Mouse (Mus musculus) heart, embryonic 11.5 days (tissue): ENCODE results near the gene Nt5c2. TPM values are rescaled to one million over a fixed set of nuclear protein-coding genes. Genes with fewer than 3 reads are reported as not detected.

Experiments used
- ATAC-seq: fragments of 200-750 bp; cut with Nextera tagmentation; replicated peaks from 2 replicates; pipeline ENCODE4 v1.8.0; 2017; ENCODE audit warnings: moderate library complexity; ENCODE audit not compliant: insufficient number of reproducible peaks, low FRiP score, low TSS enrichment
- H3K27ac ChIP-seq: fragments of 300-500 bp; sonication (generic); 2 replicates; pipeline ENCODE4 v1.5.1; 2014; ENCODE audit warnings: mild to moderate bottlenecking, low read depth, low read length
- H3K27me3 ChIP-seq: fragments of 300-500 bp; sonication (generic); 2 replicates; pipeline ENCODE4 v1.6.1; 2014; ENCODE audit warnings: mild to moderate bottlenecking, low read length, mixed read lengths; ENCODE audit not compliant: control insufficient read depth, insufficient read depth
- H3K36me3 ChIP-seq: fragments of 300-500 bp; sonication (generic); 2 replicates; pipeline ENCODE4 v1.6.1; 2014; ENCODE audit warnings: mild to moderate bottlenecking, low read length, moderate library complexity, mixed read lengths; ENCODE audit not compliant: control insufficient read depth, insufficient read depth
- H3K4me1 ChIP-seq: fragments of 300-500 bp; sonication (generic); 2 replicates; pipeline ENCODE4 v1.6.1; 2014; ENCODE audit warnings: low read length; ENCODE audit not compliant: control insufficient read depth, insufficient read depth
- H3K4me2 ChIP-seq: fragments of 300-500 bp; sonication (generic); 2 replicates; pipeline ENCODE4 v1.6.1; 2014; ENCODE audit warnings: mild to moderate bottlenecking, moderate library complexity
- H3K4me3 ChIP-seq: fragments of 300-500 bp; sonication (generic); 2 replicates; pipeline ENCODE4 v1.5.1; 2014; ENCODE audit warnings: low read depth, low read length
- H3K9ac ChIP-seq: fragments of 300-500 bp; sonication (generic); 2 replicates; pipeline ENCODE4 v1.6.1; 2014; ENCODE audit warnings: mild to moderate bottlenecking, low read depth, low read length, moderate library complexity
- H3K9me3 ChIP-seq: fragments of 300-500 bp; sonication (generic); replicated peaks from 2 replicates; pipeline ENCODE4 v1.6.1; 2016; ENCODE audit warnings: low read length; ENCODE audit not compliant: control insufficient read depth
- WGBS: fragments of 180-500 bp; shearing (Covaris S2); extraction: QIAGEN DNeasy Blood & Tissue Kit; methylation state at CpG from one replicate; pipeline ENCODE4 v1.1.7; 2014; ENCODE audit not compliant: insufficient replicate concordance; 5-methylcytosine and 5-hydroxymethylcytosine counted together
- polyA plus RNA-seq: library from polyadenylated mRNA; unstranded; fragments of >200 nt; fragmentation: Nextera tagmentation; extraction: Ambion mirVana; gene quantifications from 2 replicates; pipeline ENCODE4 v1.2.1, GENCODE M21; 2014

Nt5c2 gene
- polyA plus RNA-seq, 1 experiment from 2014 or later = 82.3 TPM

DNA sequence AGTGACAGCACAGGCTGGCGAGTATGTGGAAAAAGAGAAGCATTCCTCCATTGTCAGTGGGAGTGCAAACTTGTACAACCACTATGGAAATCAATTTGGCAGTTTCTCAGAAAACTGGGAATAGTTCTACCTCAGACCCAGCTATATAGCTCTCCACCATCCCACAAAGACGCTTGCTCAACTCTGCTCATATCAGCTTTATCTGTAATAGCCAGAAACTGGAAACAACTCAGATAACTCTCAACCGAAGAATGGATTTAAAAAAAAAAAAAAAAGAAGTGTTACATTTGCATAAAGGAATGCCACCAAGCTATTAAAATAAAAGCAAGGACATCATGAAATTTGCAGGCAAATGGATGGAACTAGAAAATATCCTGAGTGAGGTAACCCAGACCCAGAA is 103.5 kb downstream of the Nt5c2 start:
- H3K36me3 ChIP-seq = no peaks in the 10 kb centered on the region
- H3K27ac ChIP-seq = no peak overlapping the region
- H3K27me3 ChIP-seq = no peaks in the 10 kb centered on the region
- no peak overlapping the region for H3K4me2 ChIP-seq
- H3K4me3 ChIP-seq = no peak overlapping the region
- WGBS = 67% methylated on average over 3 of the region's 3 CpGs
- no peak overlapping the region for H3K9ac ChIP-seq
- no peaks in the 10 kb centered on the region for H3K9me3 ChIP-seq
- peaks cover 3% of the 10 kb centered on the region; the same call in 1 of the 2 replicates for H3K4me1 ChIP-seq
- ATAC-seq = no peak

- H3K27me3 ChIP-seq = no peaks in the 10 kb centered on the region
- no peak for ATAC-seq
- no peaks in the 10 kb centered on the region for H3K36me3 ChIP-seq
- no peak overlapping the region for H3K4me2 ChIP-seq
- no peak overlapping the region for H3K27ac ChIP-seq
- WGBS = 82% methylated on average over 4 of the region's 4 CpGs
- H3K4me3 ChIP-seq = no peak overlapping the region
- peaks cover 8% of the 10 kb centered on the region for H3K4me1 ChIP-seq
- no peak overlapping the region for H3K9ac ChIP-seq
- no peaks in the 10 kb centered on the region for H3K9me3 ChIP-seq
These were observed 106.0 kb downstream of the Nt5c2 start for GRCm38 (mm10) chr19:46908977-46909376.

DNA sequence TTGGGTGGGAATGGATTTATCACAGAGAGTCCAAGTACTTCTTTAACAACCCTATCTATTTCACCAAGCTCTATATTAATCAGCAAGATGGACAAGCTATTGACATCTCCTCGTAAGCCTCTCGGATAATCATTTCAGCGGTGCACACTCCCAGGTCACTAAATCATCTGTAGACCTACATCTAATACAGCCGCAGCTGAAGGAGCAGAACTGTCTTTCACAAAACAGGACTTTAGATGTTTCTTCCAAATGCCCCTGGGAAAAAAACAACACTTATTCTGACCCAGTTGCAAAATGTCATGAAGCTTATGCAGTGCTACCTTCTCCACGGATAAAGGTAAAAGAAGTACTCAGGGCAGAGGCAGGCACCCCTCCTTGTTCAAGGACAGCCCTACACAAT is 106.7 kb downstream of the Nt5c2 start:
- no peak overlapping the region for H3K9ac ChIP-seq
- H3K9me3 ChIP-seq = no peaks in the 10 kb centered on the region
- no peaks in the 10 kb centered on the region for H3K27me3 ChIP-seq
- H3K4me3 ChIP-seq = no peak overlapping the region
- no peak overlapping the region for H3K4me2 ChIP-seq
- 88% methylated on average over 5 of the region's 5 CpGs for WGBS
- peaks cover 8% of the 10 kb centered on the region for H3K4me1 ChIP-seq
- no peak overlapping the region for H3K27ac ChIP-seq
- ATAC-seq = no peak
- no peaks in the 10 kb centered on the region for H3K36me3 ChIP-seq

GRCm38 (mm10) chr19:46905971-46906370 is 109.0 kb downstream of the Nt5c2 start:
- Histone ChIP-seq H3K9ac (no peak overlapping the region), H3K36me3 (no peaks in the 10 kb centered on the region), H3K27me3 (no peaks in the 10 kb centered on the region), H3K9me3 (no peaks in the 10 kb centered on the region), H3K4me1 (peaks cover 8% of the 10 kb centered on the region), H3K27ac (peak overlapping the region; percentile 46; the same call in 1 of the 2 replicates), H3K4me3 (no peak overlapping the region), H3K4me2 (no peak overlapping the region)
- WGBS = 73% methylated on average over 4 of the region's 4 CpGs
- no peak for ATAC-seq

DNA sequence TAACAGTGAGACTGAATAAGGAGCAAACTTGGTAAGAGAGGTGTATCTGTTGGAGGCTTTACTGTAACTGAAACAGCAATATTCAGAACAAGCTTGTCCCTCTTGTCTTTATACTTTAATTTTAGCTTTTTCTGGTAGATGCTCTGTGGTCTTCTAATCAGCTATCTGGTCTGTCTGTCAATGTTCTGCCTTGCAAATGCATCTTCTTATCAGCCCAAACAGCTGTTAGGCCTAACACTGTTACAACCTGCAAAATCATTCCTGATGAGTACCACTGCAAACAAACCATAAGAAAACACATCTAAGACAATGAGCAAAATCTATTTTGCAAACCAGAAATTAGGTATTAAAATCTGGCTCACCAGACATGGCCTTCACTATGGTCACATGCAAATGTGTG is 109.6 kb downstream of the Nt5c2 start:
- Histone ChIP-seq H3K9ac (no peak overlapping the region), H3K27ac (0 out of 2 replicates have a peak overlapping the region, but pooled peaks have one; percentile 46), H3K4me3 (no peak overlapping the region), H3K4me2 (peak overlapping the region; percentile 27; the same call in 1 of the 2 replicates), H3K36me3 (no peaks in the 10 kb centered on the region), H3K27me3 (no peaks in the 10 kb centered on the region), H3K4me1 (peaks cover 8% of the 10 kb centered on the region), H3K9me3 (no peaks in the 10 kb centered on the region)
- no peak for ATAC-seq

GRCm38 (mm10) chr19:46904907-46905306 is 110.0 kb downstream of the Nt5c2 start:
- H3K27me3 ChIP-seq = no peaks in the 10 kb centered on the region
- H3K4me1 ChIP-seq = peaks cover 10% of the 10 kb centered on the region
- H3K4me2 ChIP-seq = no peak overlapping the region
- WGBS = 68% methylated on average over 1 of the region's 1 CpGs
- no peak for ATAC-seq
- peak overlapping the region; percentile 37; the same call in 1 of the 2 replicates for H3K27ac ChIP-seq
- H3K9ac ChIP-seq = no peak overlapping the region
- no peak overlapping the region for H3K4me3 ChIP-seq
- no peaks in the 10 kb centered on the region for H3K36me3 ChIP-seq
- H3K9me3 ChIP-seq = no peaks in the 10 kb centered on the region

DNA sequence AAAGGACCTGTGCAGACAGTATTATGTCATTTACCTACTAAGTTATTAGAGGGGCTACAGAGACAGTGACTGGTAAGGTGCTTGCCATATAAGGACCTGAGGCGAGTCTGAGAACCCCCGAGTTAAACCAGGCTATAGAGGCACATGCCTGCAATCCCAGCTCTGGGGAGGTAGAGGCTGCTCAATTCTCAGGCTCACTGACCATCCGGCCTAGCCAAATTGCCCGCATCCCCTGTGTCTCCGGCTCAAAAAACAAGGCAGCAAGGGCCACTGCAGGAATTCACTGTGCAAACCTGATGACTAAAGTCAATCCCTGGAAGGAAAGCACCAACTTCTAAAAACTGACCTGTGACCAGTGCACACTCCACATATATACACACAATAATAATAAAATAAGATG is 111.6 kb downstream of the Nt5c2 start:
- WGBS = 92% methylated on average over 5 of the region's 5 CpGs
- H3K4me1 ChIP-seq = peaks cover 12% of the 10 kb centered on the region

DNA sequence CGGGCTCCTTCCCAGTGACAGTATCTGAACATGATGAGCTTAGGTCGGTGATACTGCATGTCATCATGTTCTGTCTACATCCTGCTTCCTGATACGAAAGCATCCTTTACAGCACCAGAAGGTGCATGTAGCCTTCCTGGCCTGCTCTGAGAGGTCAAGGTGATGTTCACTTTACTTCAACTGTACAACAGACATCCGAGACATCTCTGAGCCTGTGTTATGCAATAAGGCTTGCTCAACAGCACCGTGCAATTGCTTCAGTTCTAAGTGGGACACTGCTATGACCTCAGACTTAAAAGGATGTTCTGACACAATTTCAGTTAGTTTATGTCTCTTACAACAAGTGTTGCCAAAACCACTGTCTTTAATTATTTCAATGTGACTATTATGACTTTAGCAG is 113.6 kb downstream of the Nt5c2 start:
- ATAC-seq = no peak
- H3K27me3 ChIP-seq = no peaks in the 10 kb centered on the region
- 74% methylated on average over 5 of the region's 5 CpGs for WGBS
- H3K36me3 ChIP-seq = peaks cover 13% of the 10 kb centered on the region
- H3K4me2 ChIP-seq = no peak overlapping the region
- peaks cover 12% of the 10 kb centered on the region for H3K4me1 ChIP-seq
- no peak overlapping the region for H3K4me3 ChIP-seq
- H3K9me3 ChIP-seq = peaks cover 5% of the 10 kb centered on the region; the same call in 1 of the 2 replicates
- H3K9ac ChIP-seq = no peak overlapping the region
- no peak overlapping the region for H3K27ac ChIP-seq

More for the DNA sequence above, 111.6 kb downstream of the Nt5c2 start:
- no peaks in the 10 kb centered on the region; the same call in 1 of the 2 replicates for H3K36me3 ChIP-seq
- H3K27ac ChIP-seq = no peak overlapping the region
- ATAC-seq = no peak
- no peaks in the 10 kb centered on the region for H3K27me3 ChIP-seq
- no peak overlapping the region for H3K4me3 ChIP-seq
- H3K4me2 ChIP-seq = no peak overlapping the region
- no peaks in the 10 kb centered on the region for H3K9me3 ChIP-seq
- H3K9ac ChIP-seq = no peak overlapping the region

- Histone ChIP-seq H3K9me3 (peaks cover 5% of the 10 kb centered on the region; the same call in 1 of the 2 replicates), H3K4me1 (peaks cover 12% of the 10 kb centered on the region), H3K9ac (no peak overlapping the region), H3K36me3 (peaks cover 13% of the 10 kb centered on the region), H3K4me3 (no peak overlapping the region), H3K27me3 (no peaks in the 10 kb centered on the region), H3K27ac (no peak overlapping the region), H3K4me2 (no peak overlapping the region)
- no peak for ATAC-seq
- WGBS = 64% methylated on average over 6 of the region's 6 CpGs
These were observed 114.2 kb downstream of the Nt5c2 start for GRCm38 (mm10) chr19:46900786-46901185.
